Mouse (Mus musculus) heart, embryonic 13.5 days (tissue): ENCODE data around the gene Noa1. TPM values are rescaled to one million over a fixed set of nuclear protein-coding genes. Genes with fewer than 3 reads are reported as not detected.

ENCODE experiments used
- ATAC-seq: fragments of 200-750 bp; cut with Nextera tagmentation; 2 replicates; pipeline ENCODE4 v1.8.0; 2017; ENCODE audit warnings: moderate TSS enrichment; ENCODE audit not compliant: insufficient number of reproducible peaks, low FRiP score, low TSS enrichment; ENCODE audit errors: extremely low read depth
- H3K27ac ChIP-seq: fragments of 300-500 bp; sonication (generic); replicated peaks from 2 replicates; pipeline ENCODE4 v1.5.1; 2015; ENCODE audit warnings: moderate library complexity, mild to moderate bottlenecking, inconsistent platforms
- H3K27me3 ChIP-seq: fragments of 300-500 bp; sonication (generic); replicated peaks from 2 replicates; pipeline ENCODE4 v1.6.1; 2015; ENCODE audit warnings: mild to moderate bottlenecking, inconsistent platforms
- H3K36me3 ChIP-seq: fragments of 300-500 bp; sonication (generic); 2 replicates; pipeline ENCODE4 v1.6.1; 2015; ENCODE audit warnings: mild to moderate bottlenecking, inconsistent platforms
- H3K4me1 ChIP-seq: fragments of 300-500 bp; sonication (generic); 2 replicates; pipeline ENCODE4 v1.6.1; 2015; ENCODE audit warnings: inconsistent platforms
- H3K4me2 ChIP-seq: fragments of 300-500 bp; sonication (generic); 2 replicates; pipeline ENCODE4 v1.6.1; 2015; ENCODE audit warnings: inconsistent platforms, mild to moderate bottlenecking, moderate library complexity
- H3K4me3 ChIP-seq: fragments of 300-500 bp; sonication (generic); 2 replicates; pipeline ENCODE4 v1.5.1; 2015; ENCODE audit warnings: moderate library complexity, mild to moderate bottlenecking, inconsistent platforms
- H3K9ac ChIP-seq: fragments of 300-500 bp; sonication (generic); 2 replicates; pipeline ENCODE4 v1.6.1; 2015; ENCODE audit warnings: inconsistent platforms, mild to moderate bottlenecking, moderate library complexity
- H3K9me3 ChIP-seq: fragments of 300-500 bp; sonication (generic); 2 replicates; pipeline ENCODE4 v1.6.1; 2016; ENCODE audit warnings: inconsistent platforms
- WGBS: fragments of 180-500 bp; shearing (Covaris S2); methylation state at CpG from one replicate; pipeline ENCODE4 v1.1.7; 2015; ENCODE audit warnings: mixed read lengths; 5-methylcytosine and 5-hydroxymethylcytosine counted together
- microRNA-seq: library from miRNA; unstranded; fragments of <30 nt; microRNA quantifications from one replicate; pipeline ENCODE4, GENCODE M21; 2016
- polyA plus RNA-seq: library from polyadenylated mRNA; unstranded; fragments of >200 nt; fragmentation: Nextera tagmentation; extraction: Ambion mirVana; gene quantifications from 2 replicates; pipeline ENCODE4 v1.2.1, GENCODE M21; 2015

Gene Noa1
- polyA plus RNA-seq, 1 experiment from 2014 or later, result 18.8 TPM

DNA sequence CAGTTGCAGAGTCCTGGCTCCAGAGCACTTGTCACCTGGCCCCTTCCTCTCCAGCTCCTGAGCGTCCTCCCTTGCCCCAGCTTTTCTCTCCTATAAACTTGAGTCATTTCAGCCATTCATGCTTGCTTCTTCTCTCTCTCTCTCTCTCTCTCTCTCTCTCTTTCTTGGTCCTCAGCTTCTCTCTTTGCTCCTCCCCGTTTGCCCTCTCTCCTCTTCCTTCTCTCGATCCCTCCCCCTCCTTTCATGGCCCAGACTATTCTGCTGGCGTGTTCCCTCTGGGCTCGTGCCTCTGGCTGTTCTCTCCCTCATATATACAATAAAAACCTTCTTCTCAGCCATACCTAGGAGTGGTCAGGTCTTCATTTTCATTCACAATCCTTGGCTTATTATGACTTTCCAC, 58.2 kb downstream of the Noa1 start:
- Histone ChIP-seq H3K27ac (no peak overlapping the region), H3K9ac (no peak overlapping the region), H3K4me3 (no peak overlapping the region), H3K27me3 (no peaks in the 10 kb centered on the region), H3K4me2 (no peak overlapping the region), H3K36me3 (no peaks in the 10 kb centered on the region), H3K9me3 (no peaks in the 10 kb centered on the region), H3K4me1 (no peaks in the 10 kb centered on the region)
- ATAC-seq, result no peak
- WGBS, result 51% methylated on average over 5 of the region's 5 CpGs

DNA sequence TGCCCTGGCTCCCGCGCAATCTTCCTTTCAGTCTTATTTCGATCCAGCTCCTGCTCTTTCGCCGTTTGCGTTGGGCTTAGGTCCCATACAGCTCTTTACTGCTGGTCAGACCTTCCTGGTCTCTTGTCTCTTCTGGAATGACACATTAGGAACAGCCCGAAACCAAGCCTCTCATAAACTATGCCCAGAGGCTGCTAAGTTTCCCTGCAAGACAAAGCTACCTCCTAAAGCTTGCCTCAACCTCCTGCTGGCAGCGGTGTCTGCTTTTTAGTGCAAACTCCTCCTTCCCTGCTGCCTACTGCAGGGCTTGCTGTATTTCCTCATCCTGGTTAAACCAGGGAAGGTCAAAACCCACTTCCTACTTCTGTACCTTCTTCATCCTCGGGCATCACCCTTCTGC, 59.8 kb downstream of the Noa1 start:
- H3K27me3 ChIP-seq, result no peaks in the 10 kb centered on the region
- 64% methylated on average over 9 of the region's 9 CpGs for WGBS

DNA sequence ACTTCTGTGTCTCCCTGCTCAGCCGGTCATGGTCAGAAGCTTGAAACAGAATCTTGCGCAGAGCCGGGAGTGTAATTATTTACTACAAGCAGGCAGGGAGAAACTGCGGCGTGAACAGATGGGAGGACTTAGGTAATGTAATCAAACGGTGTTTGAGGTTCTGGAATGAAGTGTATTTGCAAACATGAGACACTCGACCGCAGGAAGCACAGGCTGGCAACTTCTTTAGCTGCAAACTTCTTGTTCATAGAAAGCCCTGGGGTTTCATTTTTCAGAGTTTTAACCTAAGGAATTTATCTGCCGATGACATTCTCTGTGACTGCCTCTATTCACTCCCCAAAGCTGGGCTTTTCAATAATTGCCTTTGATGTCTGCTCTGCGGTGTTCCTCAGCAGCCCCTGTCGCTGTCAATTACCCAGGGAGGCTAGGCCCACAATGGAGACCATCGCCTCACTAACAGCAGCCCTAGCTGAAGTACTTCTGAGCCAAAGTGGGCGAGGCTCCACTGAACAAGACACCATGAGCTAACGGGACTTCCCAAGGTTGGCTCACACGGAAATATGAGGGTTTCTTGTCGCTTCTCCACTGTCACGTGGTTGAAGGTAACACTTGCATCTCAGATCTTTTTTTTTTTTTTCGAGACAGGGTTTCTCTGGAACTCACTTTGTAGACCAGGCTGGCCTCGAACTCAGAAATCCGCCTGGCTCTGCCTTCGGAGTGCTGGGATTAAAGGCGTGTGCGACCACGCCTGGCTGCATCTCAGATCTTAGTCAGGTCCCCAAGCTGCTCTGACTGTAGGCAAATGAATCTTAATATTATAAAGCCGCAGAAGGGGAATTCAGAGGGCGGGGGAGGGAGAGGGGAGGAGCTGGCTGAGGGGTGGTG, 63.9 kb downstream of the Noa1 start:
- no peaks in the 10 kb centered on the region for H3K27me3 ChIP-seq
- WGBS, result 36% methylated on average over 26 of the region's 26 CpGs
- peak overlapping the region; percentile 24 for H3K9ac ChIP-seq
- no peaks in the 10 kb centered on the region for H3K36me3 ChIP-seq
- H3K4me1 ChIP-seq, result peaks cover 6% of the 10 kb centered on the region; the same call in 1 of the 2 replicates
- no peak for ATAC-seq
- no peaks in the 10 kb centered on the region for H3K9me3 ChIP-seq
- H3K4me2 ChIP-seq, result peak overlapping the region; percentile 63
- no peak overlapping the region for H3K27ac ChIP-seq
- H3K4me3 ChIP-seq, result peak overlapping the region; percentile 37

More for the DNA sequence above, 59.8 kb downstream of the Noa1 start:
- Histone ChIP-seq H3K9me3 (no peaks in the 10 kb centered on the region), H3K4me2 (no peak overlapping the region), H3K4me3 (no peak overlapping the region), H3K4me1 (peaks cover 6% of the 10 kb centered on the region; the same call in 1 of the 2 replicates), H3K36me3 (no peaks in the 10 kb centered on the region), H3K9ac (no peak overlapping the region), H3K27ac (no peak overlapping the region)
- ATAC-seq, result no peak

DNA sequence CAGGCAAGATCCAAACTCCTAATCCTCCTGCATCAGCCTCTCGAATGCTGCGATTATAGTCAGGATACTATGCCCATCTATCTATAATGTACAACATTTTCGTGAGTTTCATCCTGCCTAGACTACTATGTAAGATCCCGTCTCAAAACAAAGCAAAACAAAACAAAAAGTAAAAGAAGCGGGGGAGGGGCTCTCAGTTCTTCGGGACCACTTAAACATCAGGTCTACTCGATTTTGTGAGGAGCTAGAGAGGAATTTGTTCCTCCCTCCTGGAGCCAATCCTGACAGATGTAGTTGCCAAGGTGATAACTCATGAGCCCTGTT, 64.5 kb downstream of the Noa1 start:
- H3K9me3 ChIP-seq, result no peaks in the 10 kb centered on the region
- WGBS, result 44% methylated on average over 7 of the region's 7 CpGs

DNA sequence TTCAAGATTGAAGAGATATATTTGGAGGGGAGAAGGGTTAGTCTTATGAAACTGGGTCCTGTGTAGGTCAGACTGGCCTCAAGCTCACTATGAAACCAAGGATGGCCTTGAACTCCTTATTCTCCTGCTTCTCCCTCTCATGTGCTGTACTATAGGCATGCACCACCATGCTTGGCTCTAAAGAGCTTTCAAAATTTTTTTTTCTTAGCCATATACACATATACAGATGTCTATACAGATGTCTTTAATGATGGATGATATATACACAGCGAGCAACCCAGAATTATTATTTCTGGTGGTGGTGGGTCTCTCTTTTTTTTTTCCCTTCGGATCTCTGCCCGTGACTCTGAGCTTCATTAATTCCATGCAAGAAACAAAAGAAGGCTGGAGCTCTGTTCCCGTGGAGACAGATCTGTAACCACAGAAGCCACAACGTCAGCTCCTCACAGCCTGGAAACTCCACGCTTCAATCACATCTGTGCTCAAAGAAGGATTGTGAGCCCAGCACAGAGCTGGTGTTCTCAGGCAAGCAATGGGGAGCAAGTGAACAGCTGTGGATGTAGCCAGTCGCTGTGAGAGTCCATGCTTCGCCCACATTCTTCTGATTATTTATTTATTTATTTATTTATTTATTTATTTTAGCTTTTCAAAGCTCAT, 65.4 kb downstream of the Noa1 start:
- H3K4me2 ChIP-seq, result no peak overlapping the region
- H3K4me1 ChIP-seq, result peaks cover 6% of the 10 kb centered on the region; the same call in 1 of the 2 replicates
- no peak overlapping the region for H3K27ac ChIP-seq
- H3K9ac ChIP-seq, result no peak overlapping the region
- no peaks in the 10 kb centered on the region for H3K27me3 ChIP-seq
- no peaks in the 10 kb centered on the region for H3K36me3 ChIP-seq
- no peak overlapping the region for H3K4me3 ChIP-seq
- no peak for ATAC-seq
- WGBS, result 69% methylated on average over 8 of the region's 8 CpGs
- H3K9me3 ChIP-seq, result no peaks in the 10 kb centered on the region

More for the DNA sequence above, 64.5 kb downstream of the Noa1 start:
- ATAC-seq, result no peak
- H3K4me1 ChIP-seq, result peaks cover 6% of the 10 kb centered on the region; the same call in 1 of the 2 replicates
- H3K4me3 ChIP-seq, result peak overlapping the region; percentile 37
- H3K4me2 ChIP-seq, result peak overlapping the region; percentile 63
- H3K36me3 ChIP-seq, result no peaks in the 10 kb centered on the region
- no peaks in the 10 kb centered on the region for H3K27me3 ChIP-seq
- H3K27ac ChIP-seq, result no peak overlapping the region
- peak overlapping the region; percentile 24 for H3K9ac ChIP-seq

Small RNAs within 50 kb of the gene (microRNA-seq; reads per million reads assigned to microRNA genes)
- gene Mir5098, result not detected

Other genes with a start within 250 kb of the Noa1 start
- gene Hopx, start 195.0 kb downstream of the Noa1 start, polyA plus RNA-seq, result 12.6 and 16.4 TPM in 2 replicates
- 5.7 and 5.9 TPM in 2 replicates for gene Spink2, start 98.6 kb downstream of the Noa1 start, polyA plus RNA-seq
- 21.1 and 23.2 TPM in 2 replicates for gene Rest, start 44.6 kb downstream of the Noa1 start, polyA plus RNA-seq
- gene Polr2b, start 63 bp upstream of the Noa1 start, polyA plus RNA-seq, result 34.6 and 37.6 TPM in 2 replicates
- gene Igfbp7, start 98.0 kb upstream of the Noa1 start, polyA plus RNA-seq, result 30.2 and 32.4 TPM in 2 replicates